Mouse (Mus musculus): Measurements from ENCODE around the gene B3galt4. TPM values are rescaled to one million over a fixed set of nuclear protein-coding genes. Genes with fewer than 3 reads are reported as not detected.

The B3galt4 gene
- polyA plus RNA-seq (2015; fragmentation: Illumina TruSeq; extraction: RNeasy Lipid Tissue Mini Kit (QIAGEN cat#74804); ENCODE audit: insufficient read depth, low replicate concordance): 4.4 TPM

GRCm38 (mm10) chr17:33951021-33951946 is at the start of gene B3galt4:
TSS of gene B3galt4 (minus strand) at chr17:33951488.

GRCm38 (mm10) chr17:34000150-34000537 is 48.9 kb upstream of the B3galt4 start, which contains the start of gene H2-K1:
TSS of gene H2-K1 (minus strand) at chr17:34000347.

GRCm38 (mm10) chr17:33955555-33956214 is 4.4 kb upstream of the B3galt4 start, which contains the start of the genes Vps52 and Rps18:
TSS of gene Vps52 (plus strand) at chr17:33955812.
TSS of gene Rps18 (minus strand) at chr17:33956001.

GRCm38 (mm10) chr17:33940206-33940805 is 11.0 kb downstream of the B3galt4 start, which contains the start of the genes Pfdn6 and Wdr46:
TSS of gene Pfdn6 (minus strand) at chr17:33940343.
TSS of gene Wdr46 (plus strand) at chr17:33940660.

GRCm38 (mm10) chr17:33929371-33930279 is 21.7 kb downstream of the B3galt4 start, which contains the start of gene Rgl2:
TSS of gene Rgl2 (plus strand) at chr17:33929543.

GRCm38 (mm10) chr17:33915671-33916250 is 35.5 kb downstream of the B3galt4 start, which contains the start of the genes Tapbp and Zbtb22:
TSS of gene Tapbp (plus strand) at chr17:33915899.
TSS of gene Zbtb22 (plus strand) at chr17:33915904.

GRCm38 (mm10) chr17:33909077-33909868 is 42.0 kb downstream of the B3galt4 start, which contains the start of gene Daxx:
TSS of gene Daxx (plus strand) at chr17:33909414.

GRCm38 (mm10) chr17:33904835-33905234 is 46.5 kb downstream of the B3galt4 start, which contains the start of gene Platr17:
TSS of gene Platr17 (plus strand) at chr17:33905135.

Other genes starting within 250 kb of the B3galt4 start
- 102 TPM for gene March2, start 232.8 kb downstream of the B3galt4 start, polyA plus RNA-seq (2015; fragmentation: Illumina TruSeq; extraction: RNeasy Lipid Tissue Mini Kit (QIAGEN cat#74804); ENCODE audit: insufficient read depth, low replicate concordance)
- gene Rab11b, start 191.0 kb downstream of the B3galt4 start, polyA plus RNA-seq (2015; fragmentation: Illumina TruSeq; extraction: RNeasy Lipid Tissue Mini Kit (QIAGEN cat#74804); ENCODE audit: insufficient read depth, low replicate concordance): 65.7 TPM
- 11.1 TPM for gene Angptl4, start 169.7 kb downstream of the B3galt4 start, polyA plus RNA-seq (2015; fragmentation: Illumina TruSeq; extraction: RNeasy Lipid Tissue Mini Kit (QIAGEN cat#74804); ENCODE audit: insufficient read depth, low replicate concordance)
- 53.6 TPM for gene Kank3, start 141.0 kb downstream of the B3galt4 start, polyA plus RNA-seq (2015; fragmentation: Illumina TruSeq; extraction: RNeasy Lipid Tissue Mini Kit (QIAGEN cat#74804); ENCODE audit: insufficient read depth, low replicate concordance)
- 1,152 TPM for gene Rps28, start 126.9 kb downstream of the B3galt4 start, polyA plus RNA-seq (2015; fragmentation: Illumina TruSeq; extraction: RNeasy Lipid Tissue Mini Kit (QIAGEN cat#74804); ENCODE audit: insufficient read depth, low replicate concordance)
- gene Ndufa7, start 126.9 kb downstream of the B3galt4 start, polyA plus RNA-seq (2015; fragmentation: Illumina TruSeq; extraction: RNeasy Lipid Tissue Mini Kit (QIAGEN cat#74804); ENCODE audit: insufficient read depth, low replicate concordance): 55.2 TPM
- 5.0 TPM for gene Cd320, start 108.4 kb downstream of the B3galt4 start, polyA plus RNA-seq (2015; fragmentation: Illumina TruSeq; extraction: RNeasy Lipid Tissue Mini Kit (QIAGEN cat#74804); ENCODE audit: insufficient read depth, low replicate concordance)
- not detected for gene Gm7029, start 77.7 kb downstream of the B3galt4 start, polyA plus RNA-seq (2015; fragmentation: Illumina TruSeq; extraction: RNeasy Lipid Tissue Mini Kit (QIAGEN cat#74804); ENCODE audit: insufficient read depth, low replicate concordance)
- gene Kifc1, start 60.8 kb downstream of the B3galt4 start, polyA plus RNA-seq (2015; fragmentation: Illumina TruSeq; extraction: RNeasy Lipid Tissue Mini Kit (QIAGEN cat#74804); ENCODE audit: insufficient read depth, low replicate concordance): 5.8 TPM
- 1.5 TPM for gene Platr17, start 46.4 kb downstream of the B3galt4 start, polyA plus RNA-seq (2015; fragmentation: Illumina TruSeq; extraction: RNeasy Lipid Tissue Mini Kit (QIAGEN cat#74804); ENCODE audit: insufficient read depth, low replicate concordance)
- 39.7 TPM for gene Daxx, start 42.1 kb downstream of the B3galt4 start, polyA plus RNA-seq (2015; fragmentation: Illumina TruSeq; extraction: RNeasy Lipid Tissue Mini Kit (QIAGEN cat#74804); ENCODE audit: insufficient read depth, low replicate concordance)
- 143 TPM for gene Tapbp, start 35.6 kb downstream of the B3galt4 start, polyA plus RNA-seq (2015; fragmentation: Illumina TruSeq; extraction: RNeasy Lipid Tissue Mini Kit (QIAGEN cat#74804); ENCODE audit: insufficient read depth, low replicate concordance)
- 10.6 TPM for gene Zbtb22, start 35.6 kb downstream of the B3galt4 start, polyA plus RNA-seq (2015; fragmentation: Illumina TruSeq; extraction: RNeasy Lipid Tissue Mini Kit (QIAGEN cat#74804); ENCODE audit: insufficient read depth, low replicate concordance)
- gene Rgl2, start 21.9 kb downstream of the B3galt4 start, polyA plus RNA-seq (2015; fragmentation: Illumina TruSeq; extraction: RNeasy Lipid Tissue Mini Kit (QIAGEN cat#74804); ENCODE audit: insufficient read depth, low replicate concordance): 55.9 TPM
- 50.2 TPM for gene Pfdn6, start 11.1 kb downstream of the B3galt4 start, polyA plus RNA-seq (2015; fragmentation: Illumina TruSeq; extraction: RNeasy Lipid Tissue Mini Kit (QIAGEN cat#74804); ENCODE audit: insufficient read depth, low replicate concordance)
- gene Wdr46, start 10.8 kb downstream of the B3galt4 start, polyA plus RNA-seq (2015; fragmentation: Illumina TruSeq; extraction: RNeasy Lipid Tissue Mini Kit (QIAGEN cat#74804); ENCODE audit: insufficient read depth, low replicate concordance): 6.0 TPM
- 28.2 TPM for gene Vps52, start 4.3 kb upstream of the B3galt4 start, polyA plus RNA-seq (2015; fragmentation: Illumina TruSeq; extraction: RNeasy Lipid Tissue Mini Kit (QIAGEN cat#74804); ENCODE audit: insufficient read depth, low replicate concordance)
- gene Rps18, start 4.5 kb upstream of the B3galt4 start, polyA plus RNA-seq (2015; fragmentation: Illumina TruSeq; extraction: RNeasy Lipid Tissue Mini Kit (QIAGEN cat#74804); ENCODE audit: insufficient read depth, low replicate concordance): 1,734 TPM
- 3,352 TPM for gene H2-K1, start 48.9 kb upstream of the B3galt4 start, polyA plus RNA-seq (2015; fragmentation: Illumina TruSeq; extraction: RNeasy Lipid Tissue Mini Kit (QIAGEN cat#74804); ENCODE audit: insufficient read depth, low replicate concordance)
- gene Ring1, start 73.2 kb upstream of the B3galt4 start, polyA plus RNA-seq (2015; fragmentation: Illumina TruSeq; extraction: RNeasy Lipid Tissue Mini Kit (QIAGEN cat#74804); ENCODE audit: insufficient read depth, low replicate concordance): 10.5 TPM
- 137 TPM for gene H2-Ke6, start 76.6 kb upstream of the B3galt4 start, polyA plus RNA-seq (2015; fragmentation: Illumina TruSeq; extraction: RNeasy Lipid Tissue Mini Kit (QIAGEN cat#74804); ENCODE audit: insufficient read depth, low replicate concordance)
- 38.7 TPM for gene Slc39a7, start 80.2 kb upstream of the B3galt4 start, polyA plus RNA-seq (2015; fragmentation: Illumina TruSeq; extraction: RNeasy Lipid Tissue Mini Kit (QIAGEN cat#74804); ENCODE audit: insufficient read depth, low replicate concordance)
- gene Rxrb, start 80.3 kb upstream of the B3galt4 start, polyA plus RNA-seq (2015; fragmentation: Illumina TruSeq; extraction: RNeasy Lipid Tissue Mini Kit (QIAGEN cat#74804); ENCODE audit: insufficient read depth, low replicate concordance): 24.2 TPM
- 0.94 TPM for gene Col11a2, start 87.9 kb upstream of the B3galt4 start, polyA plus RNA-seq (2015; fragmentation: Illumina TruSeq; extraction: RNeasy Lipid Tissue Mini Kit (QIAGEN cat#74804); ENCODE audit: insufficient read depth, low replicate concordance)
- 69.0 TPM for gene H2-Oa, start 140.9 kb upstream of the B3galt4 start, polyA plus RNA-seq (2015; fragmentation: Illumina TruSeq; extraction: RNeasy Lipid Tissue Mini Kit (QIAGEN cat#74804); ENCODE audit: insufficient read depth, low replicate concordance)
- gene H2-DMa, start 168.1 kb upstream of the B3galt4 start, polyA plus RNA-seq (2015; fragmentation: Illumina TruSeq; extraction: RNeasy Lipid Tissue Mini Kit (QIAGEN cat#74804); ENCODE audit: insufficient read depth, low replicate concordance): 162 TPM
- 245 TPM for gene Brd2, start 171.1 kb upstream of the B3galt4 start, polyA plus RNA-seq (2015; fragmentation: Illumina TruSeq; extraction: RNeasy Lipid Tissue Mini Kit (QIAGEN cat#74804); ENCODE audit: insufficient read depth, low replicate concordance)
- 497 TPM for gene H2-DMb2, start 191.8 kb upstream of the B3galt4 start, polyA plus RNA-seq (2015; fragmentation: Illumina TruSeq; extraction: RNeasy Lipid Tissue Mini Kit (QIAGEN cat#74804); ENCODE audit: insufficient read depth, low replicate concordance)
- 222 TPM for gene H2-DMb1, start 201.6 kb upstream of the B3galt4 start, polyA plus RNA-seq (2015; fragmentation: Illumina TruSeq; extraction: RNeasy Lipid Tissue Mini Kit (QIAGEN cat#74804); ENCODE audit: insufficient read depth, low replicate concordance)
- 94.6 TPM for gene Tap1, start 236.1 kb upstream of the B3galt4 start, polyA plus RNA-seq (2015; fragmentation: Illumina TruSeq; extraction: RNeasy Lipid Tissue Mini Kit (QIAGEN cat#74804); ENCODE audit: insufficient read depth, low replicate concordance)
- 164 TPM for gene Psmb9, start 236.3 kb upstream of the B3galt4 start, polyA plus RNA-seq (2015; fragmentation: Illumina TruSeq; extraction: RNeasy Lipid Tissue Mini Kit (QIAGEN cat#74804); ENCODE audit: insufficient read depth, low replicate concordance)
- gene Psmb8, start 246.2 kb upstream of the B3galt4 start, polyA plus RNA-seq (2015; fragmentation: Illumina TruSeq; extraction: RNeasy Lipid Tissue Mini Kit (QIAGEN cat#74804); ENCODE audit: insufficient read depth, low replicate concordance): 229 TPM